Mouse (Mus musculus) spleen, adult 12 weeks (tissue): Measurements from ENCODE around the gene Calcoco1.

Experiments used
- DNase-seq: peaks from one replicate; pipeline ENCODE4 v3.0.0; 2022; ENCODE audit warnings: low spot score

Calcoco1 gene

GRCm38 (mm10) chr15:102721980-102722475 is at the start of gene Calcoco1:
TSS of gene Calcoco1 (minus strand) at chr15:102722178.
- peak; percentile 86 for DNase-seq

- no peak for DNase-seq
Observed at GRCm38 (mm10) chr15:102770866-102771265, 48.9 kb upstream of the Calcoco1 start.

DNA sequence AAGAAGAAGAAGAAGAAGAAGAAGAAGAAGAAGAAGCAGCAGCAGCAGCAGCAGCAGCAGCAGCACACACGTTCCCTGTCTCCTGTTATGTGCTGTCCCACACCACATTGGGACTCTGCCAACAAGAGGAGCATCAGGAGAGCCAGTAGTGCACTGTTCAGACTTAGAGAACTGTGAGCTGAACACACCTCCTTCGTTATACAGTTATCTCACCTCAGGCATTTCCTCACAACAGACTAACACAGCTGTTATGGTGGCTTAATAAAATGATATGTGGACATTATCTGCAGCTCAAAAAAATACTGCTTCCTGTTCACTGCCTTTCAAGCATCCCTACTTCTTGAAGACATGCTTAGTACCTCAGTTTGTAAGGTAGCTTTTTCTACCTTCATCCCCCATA is 43.2 kb upstream of the Calcoco1 start:
- DNase-seq: no peak

- no peak for DNase-seq
Observed at GRCm38 (mm10) chr15:102761745-102762378, 39.9 kb upstream of the Calcoco1 start.

DNA sequence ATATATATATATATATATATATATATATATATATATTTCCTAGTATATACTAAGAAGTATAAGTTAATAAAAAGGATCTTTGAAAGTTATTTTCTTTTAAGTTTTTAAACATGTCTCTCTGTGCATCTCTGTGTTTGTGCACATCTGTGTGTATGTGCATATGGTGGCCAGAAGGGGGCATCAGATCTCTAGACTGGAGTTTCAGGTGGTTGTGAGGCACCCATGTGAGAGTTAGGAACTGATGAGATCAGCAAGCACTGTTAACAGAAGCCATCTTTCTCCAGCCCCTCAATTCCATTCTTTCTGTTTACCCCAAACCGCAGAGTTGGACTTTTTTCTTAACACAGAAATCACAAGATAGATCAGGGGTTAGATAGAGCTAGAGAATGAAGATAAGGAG is 35.7 kb upstream of the Calcoco1 start:
- DNase-seq: no peak

GRCm38 (mm10) chr15:102755053-102755452 is 33.1 kb upstream of the Calcoco1 start:
- no peak for DNase-seq

GRCm38 (mm10) chr15:102754361-102754760 is 32.4 kb upstream of the Calcoco1 start:
- no peak for DNase-seq

DNA sequence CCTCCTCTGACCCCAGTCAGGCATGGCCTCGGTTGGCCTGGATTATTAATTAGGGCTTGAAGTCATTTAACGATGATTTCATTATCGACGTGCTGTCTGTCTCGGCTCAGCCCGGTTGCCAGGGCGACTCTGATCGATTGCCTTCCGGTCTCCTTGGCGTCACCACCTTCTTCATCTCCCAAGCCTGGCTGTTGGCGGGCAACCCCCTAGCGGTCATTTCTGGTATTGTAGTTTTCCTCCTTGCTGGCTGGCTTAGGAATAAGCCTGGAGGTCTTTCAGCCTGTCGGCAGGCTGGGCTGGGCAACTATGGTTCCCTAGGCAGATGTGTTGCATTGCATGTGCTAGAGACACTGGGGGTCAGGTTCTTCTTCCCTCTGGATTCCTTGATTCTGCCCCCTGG is 31.2 kb upstream of the Calcoco1 start:
- DNase-seq: no peak

GRCm38 (mm10) chr15:102752164-102752563 is 30.2 kb upstream of the Calcoco1 start:
- DNase-seq: no peak

- DNase-seq: no peak
Observed at GRCm38 (mm10) chr15:102750241-102750640, 28.3 kb upstream of the Calcoco1 start.

DNA sequence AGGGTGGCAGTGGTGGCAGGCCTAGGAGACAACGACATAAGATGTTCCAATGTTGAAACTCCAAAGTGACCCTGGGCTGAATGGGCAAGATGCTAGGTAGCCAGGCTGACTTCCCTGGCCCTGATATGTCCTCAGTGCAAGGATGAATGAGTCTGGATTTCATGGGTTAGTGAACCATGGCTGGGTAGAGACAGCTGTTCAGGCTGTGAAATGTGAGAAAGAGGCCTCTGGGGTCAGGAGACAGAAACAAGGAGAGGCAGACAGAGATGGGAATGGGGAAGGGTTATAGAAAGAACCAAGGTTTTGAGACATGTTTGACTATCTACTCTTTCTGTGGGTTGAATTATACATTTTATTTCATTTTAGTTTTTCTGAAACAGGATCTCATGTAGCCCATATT is 27.1 kb upstream of the Calcoco1 start:
- no peak for DNase-seq

GRCm38 (mm10) chr15:102747853-102748252 is 25.9 kb upstream of the Calcoco1 start:
- DNase-seq: no peak

DNA sequence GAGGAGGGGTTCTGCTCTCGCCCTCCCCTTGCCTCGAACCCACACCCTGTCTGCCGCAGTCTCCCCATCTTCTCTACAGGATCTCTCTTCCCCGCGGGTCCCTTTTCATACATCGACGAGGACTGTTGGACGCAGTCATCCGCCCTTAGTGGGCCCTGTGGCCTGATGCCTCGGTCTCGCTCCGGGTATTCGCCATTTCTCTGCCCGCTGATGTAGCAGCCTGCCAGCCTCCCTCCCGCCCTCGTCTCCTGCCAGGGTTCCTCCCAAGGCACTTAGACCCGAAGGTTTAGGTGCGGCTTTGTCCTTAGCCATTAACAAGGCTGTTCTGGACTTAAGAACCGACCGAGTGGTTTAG is 25.3 kb upstream of the Calcoco1 start:
- DNase-seq: no peak

- no peak for DNase-seq
Observed at GRCm38 (mm10) chr15:102746488-102747285, 24.7 kb upstream of the Calcoco1 start.

DNA sequence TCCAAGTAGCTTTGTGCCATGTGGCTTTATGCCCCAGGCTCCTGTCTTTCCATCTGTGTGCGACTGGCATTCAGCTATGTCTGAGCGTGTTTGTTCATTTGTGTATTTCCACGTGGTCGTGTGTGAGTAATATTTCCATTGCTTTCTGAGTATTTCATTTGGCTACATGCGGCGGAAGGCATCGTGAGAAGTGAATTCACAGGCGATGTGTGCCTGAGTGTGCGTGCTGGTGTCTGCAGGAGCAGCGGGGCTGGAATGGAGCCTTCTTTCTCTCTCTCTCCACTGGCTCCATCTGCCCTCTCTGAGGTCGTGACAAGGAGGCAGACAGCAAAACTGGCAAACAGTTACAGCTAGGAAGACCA is 24.1 kb upstream of the Calcoco1 start:
- no peak for DNase-seq

DNA sequence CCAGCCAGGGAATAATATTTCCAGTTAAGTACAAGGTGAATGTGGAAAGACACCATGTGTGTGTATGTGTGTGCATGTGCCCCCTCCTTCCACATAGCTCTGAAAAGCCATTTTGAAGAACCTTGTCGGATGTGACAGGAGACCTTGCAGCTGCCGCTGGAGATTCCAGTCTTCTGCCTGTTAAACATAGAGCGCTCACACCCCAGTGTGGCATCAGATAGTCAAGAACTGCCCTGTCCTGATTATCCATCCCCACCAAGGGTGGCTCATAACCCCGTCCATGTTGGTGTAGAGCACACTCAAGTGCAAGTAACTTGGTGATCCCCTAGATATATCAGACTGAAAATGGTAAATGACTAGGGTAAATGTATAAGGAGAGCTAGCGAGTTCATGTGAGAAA is 23.4 kb upstream of the Calcoco1 start:
- no peak for DNase-seq

DNA sequence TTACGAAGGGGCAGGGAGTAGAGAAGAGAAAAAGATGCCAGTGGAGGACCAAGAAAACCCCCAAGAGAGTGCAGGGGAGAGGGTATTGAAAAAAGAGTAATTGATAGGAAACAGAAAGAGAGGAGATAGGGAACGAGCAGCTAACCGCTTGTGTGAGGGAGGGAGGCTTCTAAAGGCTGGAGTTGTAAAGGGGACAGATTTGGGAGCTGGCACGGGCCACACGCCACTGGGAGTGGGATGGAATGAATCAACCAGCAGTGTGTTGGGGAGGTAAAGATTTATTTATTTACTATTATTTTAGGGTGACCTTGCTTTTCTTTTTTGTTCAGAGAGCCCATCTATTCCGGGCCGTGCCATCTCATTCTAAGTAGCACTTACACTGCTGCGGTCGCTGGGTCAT is 22.9 kb upstream of the Calcoco1 start:
- no peak for DNase-seq

DNA sequence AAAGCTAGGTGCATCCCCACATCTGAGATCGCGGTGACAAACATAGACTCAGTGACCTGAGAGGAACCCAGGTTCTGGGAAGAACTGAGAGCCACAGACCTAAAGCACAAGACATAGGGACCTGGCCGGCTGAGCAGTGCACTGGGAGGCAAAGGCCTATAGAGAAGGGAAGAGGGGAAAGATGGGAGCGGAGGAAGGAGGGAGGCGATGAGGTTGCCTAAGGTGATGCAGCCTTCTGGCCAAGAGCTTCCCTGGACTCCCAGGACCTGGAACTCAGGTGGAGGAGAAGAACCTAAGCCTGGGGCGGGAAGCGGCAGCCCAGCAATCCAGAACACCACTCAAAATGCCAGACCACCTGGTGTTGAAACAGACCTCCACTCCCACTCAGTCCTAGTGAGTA is 22.4 kb upstream of the Calcoco1 start:
- no peak for DNase-seq

DNA sequence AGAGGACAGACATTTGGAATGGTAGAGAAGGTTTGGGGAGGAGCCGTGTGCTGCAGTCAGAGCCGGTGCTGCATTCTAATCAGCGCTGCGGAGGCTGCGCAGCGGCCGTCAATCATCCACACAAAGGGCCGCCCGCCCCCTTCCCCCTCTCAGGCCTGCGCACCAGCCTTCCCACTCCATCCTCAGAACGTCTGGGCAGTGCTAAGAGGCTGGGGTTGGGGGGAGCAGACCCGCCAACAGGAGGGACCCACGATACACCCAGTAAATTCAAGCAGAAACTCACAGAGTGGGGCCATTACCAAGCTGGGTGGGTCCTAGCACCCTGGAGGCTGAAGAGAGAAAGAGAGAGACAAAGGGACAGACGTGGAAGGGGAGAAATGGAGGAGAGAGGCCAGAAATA is 22.0 kb upstream of the Calcoco1 start:
- no peak for DNase-seq

DNA sequence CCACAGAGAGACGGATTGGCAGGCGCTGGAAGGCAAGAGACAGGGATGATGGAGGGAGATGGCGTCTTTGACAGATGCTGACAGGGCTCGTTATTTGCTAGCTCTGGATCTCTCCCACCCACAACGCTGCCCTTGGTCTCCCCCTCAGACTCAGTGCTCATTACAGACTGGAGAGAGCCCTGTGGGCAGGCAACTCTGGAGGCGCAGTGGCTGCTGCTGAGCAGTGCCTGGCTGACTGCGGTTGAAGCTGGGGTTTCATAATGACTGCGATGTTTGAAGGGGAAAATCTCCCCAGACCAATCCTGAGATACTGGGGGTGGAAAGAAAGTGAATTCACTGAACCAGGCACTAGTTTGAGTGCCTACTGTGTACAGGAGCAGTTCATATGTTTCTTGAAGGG is 21.2 kb upstream of the Calcoco1 start:
- DNase-seq: no peak

DNA sequence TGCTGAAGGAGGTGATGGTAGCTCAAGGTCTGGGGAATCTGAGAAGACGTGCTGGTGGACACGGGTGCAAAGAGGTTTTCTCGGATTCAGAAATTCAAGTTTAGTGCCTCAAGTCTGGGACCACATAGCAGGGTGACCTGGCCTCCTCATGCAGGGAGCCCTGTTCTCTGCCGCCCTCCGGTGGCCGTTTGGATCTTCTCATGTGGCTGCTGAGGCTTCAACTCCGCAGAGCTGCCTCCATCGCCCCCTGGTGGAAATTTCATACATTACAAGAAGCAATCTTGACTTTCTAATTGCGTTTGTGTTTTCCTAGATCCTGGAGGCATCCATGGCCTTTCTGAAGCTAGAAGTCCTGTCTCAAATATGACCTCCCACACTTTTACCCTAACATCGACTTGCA is 20.6 kb upstream of the Calcoco1 start:
- DNase-seq: peak; percentile 69

DNA sequence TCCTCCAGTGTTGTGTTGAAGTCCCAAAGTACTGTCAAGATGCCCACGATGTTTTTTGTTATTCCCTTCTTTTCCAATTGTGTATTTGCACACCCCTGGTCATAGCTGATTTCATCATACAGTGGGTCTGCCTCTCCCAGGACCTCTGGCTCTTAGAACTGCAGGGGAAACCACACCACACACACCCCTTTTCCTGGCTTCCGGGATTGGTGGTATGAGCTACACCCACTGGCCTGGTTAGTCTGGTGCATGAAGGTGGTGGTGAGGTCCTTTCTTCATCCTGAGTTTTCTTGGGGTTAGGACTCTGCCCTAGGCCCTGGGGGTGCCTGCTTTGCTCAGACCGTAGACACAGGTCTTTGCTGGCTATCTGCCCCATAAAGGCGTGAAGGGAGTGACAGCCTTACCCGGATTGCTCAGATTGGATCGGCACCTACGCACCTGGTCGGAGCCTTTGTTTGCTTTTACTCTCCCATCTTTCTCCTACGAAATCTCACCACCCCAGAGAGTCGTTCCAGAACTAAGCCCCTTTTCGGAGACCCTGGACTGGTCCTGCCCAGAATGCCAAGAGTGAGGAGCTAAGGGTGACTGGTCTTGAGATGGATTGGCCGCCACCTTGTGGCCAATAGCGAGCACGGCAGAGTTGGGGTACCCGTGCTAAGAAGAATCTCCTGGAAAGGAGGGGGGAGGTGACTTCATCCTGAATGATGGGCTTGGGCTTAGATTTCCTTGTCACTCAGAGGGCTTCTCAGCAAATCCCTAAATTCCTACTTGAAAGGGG is 17.7 kb upstream of the Calcoco1 start:
- DNase-seq: no peak

- DNase-seq: no peak
Observed at GRCm38 (mm10) chr15:102738434-102738833, 16.5 kb upstream of the Calcoco1 start.
